Comparison of ENCODE assay signal across 19 mouse cellular contexts in genomic region chr2:179723401-179723800, GRCm38 (mm10).
"Had no signal": no experiment of that assay in that cellular context is flagged by ENCODE, and none has a peak within 500 bp of the region (broad histone marks: within the 10 kb centered on the region; RNA-seq: fewer than 3 reads in every experiment).

No protein-coding gene starts in this region.

- H3K4me1 ChIP-seq: intestine, embryonic 15.5 days; limb, embryonic 15.5 days; liver, embryonic 12.5 days had no signal

- H3K36me3 ChIP-seq: heart, embryonic 10.5 days; heart, embryonic 12.5 days; hindbrain, embryonic 10.5 days; hindbrain, embryonic 12.5 days; intestine, embryonic 15.5 days; limb, embryonic 13.5 days; limb, embryonic 15.5 days; liver, embryonic 12.5 days had no signal

- H3K27ac ChIP-seq: gastrocnemius, adult 2 months; heart, embryonic 10.5 days; hindbrain, embryonic 10.5 days; hindbrain, embryonic 12.5 days; hindbrain, embryonic 14.5 days; intestine, embryonic 15.5 days; limb, embryonic 13.5 days; limb, embryonic 15.5 days; liver, embryonic 12.5 days had no signal

- H3K27me3 ChIP-seq: heart, embryonic 12.5 days; hindbrain, embryonic 12.5 days; intestine, embryonic 15.5 days; liver, embryonic 12.5 days had no signal

- H3K9ac ChIP-seq: heart, embryonic 12.5 days; hindbrain, embryonic 12.5 days; hindbrain, embryonic 14.5 days; intestine, embryonic 15.5 days; limb, embryonic 13.5 days; limb, embryonic 15.5 days; liver, embryonic 12.5 days had no signal

- DNase-seq: gastrocnemius, adult 2 months; gastrocnemius, postnatal 10 days; gastrocnemius, postnatal 25 days; heart, adult 18-20 months; kidney, adult 18-20 months; kidney, adult 8-10 months; kidney, postnatal 14 days; kidney, postnatal 36 days; layer of hippocampus, adult 9-11 months; layer of hippocampus, postnatal 36 days had no signal

- H3K9me3 ChIP-seq: heart, embryonic 10.5 days; heart, embryonic 12.5 days; hindbrain, embryonic 10.5 days; hindbrain, embryonic 12.5 days; intestine, embryonic 15.5 days; limb, embryonic 13.5 days; limb, embryonic 15.5 days; liver, embryonic 12.5 days had no signal

- H3K4me2 ChIP-seq: heart, embryonic 12.5 days; hindbrain, embryonic 12.5 days; hindbrain, embryonic 14.5 days; intestine, embryonic 15.5 days; limb, embryonic 13.5 days; limb, embryonic 15.5 days; liver, embryonic 12.5 days had no signal

- H3K4me3 ChIP-seq: gastrocnemius, adult 2 months; heart, embryonic 10.5 days; heart, embryonic 12.5 days; hindbrain, embryonic 10.5 days; hindbrain, embryonic 12.5 days; intestine, embryonic 15.5 days; limb, embryonic 13.5 days; limb, embryonic 15.5 days; liver, embryonic 12.5 days had no signal
